8 mouse cellular contexts compared by ENCODE assay signal in the genomic region with DNA sequence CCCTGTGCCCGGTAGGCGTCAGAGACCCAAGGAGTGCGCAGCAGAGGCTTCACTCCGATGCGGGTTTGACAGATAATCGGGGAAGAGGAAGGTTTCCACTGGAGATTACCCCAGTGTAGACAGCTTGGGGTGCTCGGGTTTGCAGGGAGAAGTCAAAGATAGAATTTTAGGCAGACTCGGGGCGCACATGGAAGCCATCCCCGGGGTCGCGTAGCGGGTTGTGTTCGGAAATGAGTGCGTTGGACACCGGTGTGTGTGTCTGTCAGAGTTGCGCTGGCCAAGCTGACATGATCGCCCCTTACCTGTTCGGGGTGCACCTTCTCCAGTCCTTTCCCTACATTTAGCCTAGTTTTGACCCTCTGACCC. TPM values are rescaled to one million over a fixed set of nuclear protein-coding genes. Genes with fewer than 3 reads are reported as not detected.
DNase-seq lines count a peak whose midpoint lies in the region; ATAC-seq lines count a peak whose summit lies in the region.

No protein-coding gene starts in this region.

- H3K36me3 ChIP-seq in neural tube, embryonic 11.5 days (ENCODE audit: control insufficient read depth, insufficient read depth, low read length): no peaks in the 10 kb centered on the region
- H3K36me3 ChIP-seq in limb, embryonic 13.5 days: no peaks in the 10 kb centered on the region
- no peaks in the 10 kb centered on the region for H3K36me3 ChIP-seq in stomach, embryonic 15.5 days

- peak; percentile 33 to 45 for DNase-seq in cerebellum, postnatal 10 days
- no peak for DNase-seq in cerebellum, adult 11-12 months
- no peak for DNase-seq in neural tube, embryonic 11.5 days (ENCODE audit: low spot score)
- no peak for DNase-seq in neural tube, embryonic 10.5 days (ENCODE audit: extremely low spot score, low spot score)
- DNase-seq in ovary, postnatal 10 days (ENCODE audit: low spot score): no peak

- H3K4me1 ChIP-seq in neural tube, embryonic 11.5 days (ENCODE audit: control insufficient read depth, insufficient read depth, low read length): peaks cover 4% of the 10 kb centered on the region; the same call in 1 of the 2 replicates
- H3K4me1 ChIP-seq in limb, embryonic 13.5 days: peaks cover 13% of the 10 kb centered on the region
- peaks cover 8% of the 10 kb centered on the region for H3K4me1 ChIP-seq in stomach, embryonic 15.5 days

- no peaks in the 10 kb centered on the region for H3K9me3 ChIP-seq in neural tube, embryonic 11.5 days (ENCODE audit: control insufficient read depth, low read length)
- no peaks in the 10 kb centered on the region for H3K9me3 ChIP-seq in limb, embryonic 13.5 days
- H3K9me3 ChIP-seq in stomach, embryonic 15.5 days: no peaks in the 10 kb centered on the region

- no peak for ATAC-seq in neural tube, embryonic 11.5 days (ENCODE audit: insufficient read depth, low FRiP score, low TSS enrichment)
- no peak for ATAC-seq in limb, embryonic 13.5 days (ENCODE audit: low FRiP score, low read depth)
- no peak for ATAC-seq in stomach, embryonic 15.5 days (ENCODE audit: insufficient read depth, low FRiP score, low read depth)
- ATAC-seq in monocyte, adult 5-6 weeks (replicated peaks; ENCODE audit: insufficient number of reproducible peaks, low FRiP score, low TSS enrichment, poor library complexity, severe bottlenecking): no peak

- peaks cover 31% of the 10 kb centered on the region for H3K27me3 ChIP-seq in neural tube, embryonic 11.5 days (ENCODE audit: control insufficient read depth, insufficient read depth, low read length)
- H3K27me3 ChIP-seq in limb, embryonic 13.5 days: peaks cover 74% of the 10 kb centered on the region
- H3K27me3 ChIP-seq in stomach, embryonic 15.5 days (replicated peaks): peaks cover 23% of the 10 kb centered on the region

- H3K9ac ChIP-seq in neural tube, embryonic 11.5 days (ENCODE audit: low read length): no peak overlapping the region
- H3K9ac ChIP-seq in limb, embryonic 13.5 days: peak overlapping the region; percentile 75
- H3K9ac ChIP-seq in stomach, embryonic 15.5 days: peak overlapping the region; percentile 69

- peak overlapping the region; percentile 85 for H3K4me2 ChIP-seq in neural tube, embryonic 11.5 days (ENCODE audit: low read depth)
- peak overlapping the region; percentile 90 for H3K4me2 ChIP-seq in limb, embryonic 13.5 days (replicated peaks)
- H3K4me2 ChIP-seq in stomach, embryonic 15.5 days: peak overlapping the region; percentile 92

- 1% methylated on average over 19 of the region's 19 CpGs for WGBS in neural tube, embryonic 11.5 days
- WGBS in limb, embryonic 13.5 days: 1% methylated on average over 19 of the region's 19 CpGs
- 4% methylated on average over 19 of the region's 19 CpGs for WGBS in stomach, embryonic 15.5 days

- no peak overlapping the region for H3K27ac ChIP-seq in neural tube, embryonic 11.5 days (ENCODE audit: low read depth, low read length)
- no peak overlapping the region for H3K27ac ChIP-seq in limb, embryonic 13.5 days
- H3K27ac ChIP-seq in stomach, embryonic 15.5 days: no peak overlapping the region

- peak overlapping the region; percentile 81 for H3K4me3 ChIP-seq in neural tube, embryonic 11.5 days (ENCODE audit: low read depth, low read length)
- H3K4me3 ChIP-seq in limb, embryonic 13.5 days: peak overlapping the region; percentile 83
- H3K4me3 ChIP-seq in stomach, embryonic 15.5 days (replicated peaks): peak overlapping the region; percentile 88

RNA-seq across cellular contexts. Expression of a gene that starts 1.1 kb away (rescaled TPM):
- polyA plus RNA-seq in neural tube, embryonic 11.5 days (2014; fragmentation: Nextera tagmentation; extraction: Ambion mirVana): 8.1 and 8.6 TPM in 2 replicates
- polyA plus RNA-seq in limb, embryonic 13.5 days (2015; fragmentation: Nextera tagmentation; extraction: Ambion mirVana): 6.8 and 7.8 TPM in 2 replicates
- polyA plus RNA-seq in stomach, embryonic 15.5 days (2015; fragmentation: Nextera tagmentation; extraction: Ambion mirVana): 10.7 and 11.3 TPM in 2 replicates
- total RNA-seq in monocyte, adult 5-6 weeks (2017): 15.8 to 26.0 TPM (median 17.3 TPM) in 3 replicates

Comparison
In these comparisons a context has a peak if more than half of its experiments do, and no peak if none do; other contexts are left out.
1. DNase-seq: peak in cerebellum, postnatal 10 days (2 of 2); none in cerebellum, adult 11-12 months (single experiment), neural tube, embryonic 11.5 days (single experiment), neural tube, embryonic 10.5 days (single experiment) and ovary, postnatal 10 days (single experiment).
2. Peak in every context shown above with its lines, with median percentiles within 50 percentile points of each other: H3K4me2 ChIP-seq and H3K4me3 ChIP-seq.